Comparison of ENCODE assay signal across 8 mouse cellular contexts in genomic region chr6:108571042-108571590, GRCm38 (mm10).
A peak's percentile ranks its signal among the peaks of the same experiment; 100 is the strongest.
DNase-seq lines count a peak whose midpoint lies in the region; ATAC-seq and TF ChIP-seq lines count a peak whose summit lies in the region.

No protein-coding gene starts in this region.

- no peak overlapping the region for H3K27ac ChIP-seq in forebrain, embryonic 15.5 days (replicated peaks)
- H3K27ac ChIP-seq in layer of hippocampus, adult 2 months, result peak overlapping the region; percentile 73
- peak overlapping the region; percentile 85 for H3K27ac ChIP-seq in lung, embryonic 15.5 days
- peak overlapping the region; percentile 32 for H3K27ac ChIP-seq in olfactory bulb, adult 2 months (ENCODE audit: insufficient read depth, low read depth, low read length)

- H3K9ac ChIP-seq in forebrain, embryonic 15.5 days (replicated peaks), result peak overlapping the region; percentile 25
- H3K9ac ChIP-seq in lung, embryonic 15.5 days, result 0 out of 2 replicates have a peak overlapping the region, but pooled peaks have one; percentile 20

- no peak for TF ChIP-seq CTCF in E14TG2a.4 (conservative IDR thresholded peaks at IDR 0.05; ENCODE audit: low read length)
- no peak for TF ChIP-seq CTCF in layer of hippocampus, adult 2 months (conservative IDR thresholded peaks at IDR 0.05)
- no peak for TF ChIP-seq CTCF in olfactory bulb, adult 2 months (IDR thresholded peaks at IDR 0.05; ENCODE audit: insufficient read depth, low read depth, low read length)

- H3K36me3 ChIP-seq in E14TG2a.4 (ENCODE audit: insufficient read depth, low read length), result no peaks in the 10 kb centered on the region
- H3K36me3 ChIP-seq in forebrain, embryonic 15.5 days, result no peaks in the 10 kb centered on the region
- no peaks in the 10 kb centered on the region for H3K36me3 ChIP-seq in lung, embryonic 15.5 days

- H3K4me3 ChIP-seq in E14TG2a.4 (replicated peaks; ENCODE audit: low read length), result peak overlapping the region; percentile 69
- H3K4me3 ChIP-seq in forebrain, embryonic 15.5 days, result peak overlapping the region; percentile 39
- H3K4me3 ChIP-seq in layer of hippocampus, adult 2 months, result peak overlapping the region; percentile 50
- peak overlapping the region; percentile 34 for H3K4me3 ChIP-seq in lung, embryonic 15.5 days
- H3K4me3 ChIP-seq in olfactory bulb, adult 2 months (ENCODE audit: insufficient read depth, low read depth, low read length), result peak overlapping the region; percentile 40

- 0 out of 2 replicates have a peak, but pooled peaks have one; percentile 25 for TF ChIP-seq POLR2A in olfactory bulb, adult 2 months (IDR thresholded peaks at IDR 0.05; ENCODE audit: insufficient read depth, low read depth, low read length)

- intact Hi-C loops in heart, postnatal 25 days (cut with DNase I), result loop anchor here (2.0 to 5.0 kb wide), 3 partner anchors 39 to 149 kb away; no protein-coding TSS in a partner anchor

- peak; percentile 45 for DNase-seq in c-Kit-positive CD71-negative TER-119-negative erythroid progenitor cells, embryonic 14.5 days (ENCODE audit: low read depth)
- DNase-seq in heart, postnatal 25 days (ENCODE audit: low spot score), result peak; percentile 90
- peak; percentile 64 to 71 for DNase-seq in layer of hippocampus, adult 2 months (ENCODE audit: low spot score in 2 of 2)
- DNase-seq in thymus, postnatal 14 days, result peak; percentile 82

- peak; percentile 93 for ATAC-seq in forebrain, embryonic 15.5 days (replicated peaks)
- peak; percentile 94 for ATAC-seq in lung, embryonic 15.5 days (ENCODE audit: borderline replicate concordance, extremely low read depth, low FRiP score, low TSS enrichment)

- WGBS in forebrain, embryonic 15.5 days, result 3% methylated on average over 21 of the region's 21 CpGs
- WGBS in lung, embryonic 15.5 days, result under 1% methylated on average over 21 of the region's 21 CpGs
- WGBS in olfactory bulb, adult 2 months, result 2% methylated on average over 21 of the region's 21 CpGs

- H3K27me3 ChIP-seq in E14TG2a.4 (ENCODE audit: insufficient read depth, low read length), result 0 out of 2 replicates have a peak, but pooled peaks cover 3% of the 10 kb centered on the region
- no peaks in the 10 kb centered on the region for H3K27me3 ChIP-seq in forebrain, embryonic 15.5 days
- no peaks in the 10 kb centered on the region for H3K27me3 ChIP-seq in lung, embryonic 15.5 days

- H3K4me2 ChIP-seq in forebrain, embryonic 15.5 days (replicated peaks), result peak overlapping the region; percentile 60
- H3K4me2 ChIP-seq in lung, embryonic 15.5 days, result peak overlapping the region; percentile 61

- peaks cover 62% of the 10 kb centered on the region for H3K4me1 ChIP-seq in E14TG2a.4 (replicated peaks; ENCODE audit: low read depth, low read length)
- peaks cover 12% of the 10 kb centered on the region for H3K4me1 ChIP-seq in forebrain, embryonic 15.5 days
- peaks cover 20% of the 10 kb centered on the region for H3K4me1 ChIP-seq in lung, embryonic 15.5 days
- peaks cover 13% of the 10 kb centered on the region for H3K4me1 ChIP-seq in olfactory bulb, adult 2 months (ENCODE audit: control insufficient read depth, insufficient read depth, low read length)

- no peaks in the 10 kb centered on the region for H3K9me3 ChIP-seq in E14TG2a.4 (ENCODE audit: low read length)
- no peaks in the 10 kb centered on the region for H3K9me3 ChIP-seq in forebrain, embryonic 15.5 days
- no peaks in the 10 kb centered on the region for H3K9me3 ChIP-seq in lung, embryonic 15.5 days
